Mouse (Mus musculus): ENCODE results near the gene Slc30a3.
"Not testable (repeated sequence)": the region's sequence is repeated elsewhere in the genome, so short reads cannot be mapped to it uniquely, and the experiment has no call there.

The Slc30a3 gene

GRCm38 (mm10) chr5:31048763-31049641 is 59.0 kb downstream of the Slc30a3 start, which contains the start of gene Slc5a6:
Gene Slc5a6 (minus strand): TSS chr5:31048924.
- peak; percentile 48 for DNase-seq (ENCODE audit: low read depth, low spot score)

DNA sequence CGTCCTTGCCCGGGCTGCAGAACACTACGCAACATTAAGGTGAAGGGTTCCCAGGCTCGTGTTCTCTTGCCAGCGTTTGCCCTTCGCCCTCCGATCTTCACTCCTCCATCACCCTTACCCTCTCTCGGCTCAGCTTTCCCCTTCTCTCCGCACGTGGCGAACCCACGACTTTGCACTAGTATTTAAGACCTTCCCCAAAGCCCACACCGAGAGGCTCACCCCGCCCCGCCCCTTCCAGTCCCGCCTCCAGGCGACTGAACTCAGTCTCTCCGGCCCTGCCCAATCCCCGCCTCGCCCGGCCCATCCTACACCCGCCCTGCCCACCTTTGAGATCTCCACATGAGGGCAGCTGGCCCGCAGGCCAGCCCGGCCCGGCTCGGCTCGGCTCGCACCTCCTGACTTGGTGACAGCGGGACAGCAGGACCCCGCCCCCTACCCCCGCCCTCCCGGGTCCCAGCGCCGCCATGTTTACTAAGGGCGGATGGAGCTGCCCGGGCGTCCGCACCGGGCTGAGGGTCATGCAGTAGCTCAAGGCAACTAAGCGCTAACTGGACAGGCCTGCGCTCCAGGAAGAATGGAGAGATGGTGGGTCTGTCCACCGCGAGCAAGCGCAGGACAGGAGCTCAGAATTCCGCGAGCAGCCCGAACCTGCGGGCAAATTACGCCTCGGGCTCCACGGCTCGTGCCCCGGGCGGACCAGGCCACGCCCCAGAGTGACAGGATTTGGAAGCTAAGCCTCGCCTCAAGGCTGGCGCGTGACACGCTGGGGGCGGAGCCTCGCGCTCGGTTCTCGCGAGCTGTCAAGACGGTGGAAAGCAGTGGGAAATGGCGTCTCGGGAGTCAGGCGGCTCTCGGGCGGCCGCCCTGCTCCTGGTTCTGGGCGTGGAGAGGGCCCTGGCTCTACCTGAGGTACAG is 59.9 kb downstream of the Slc30a3 start, which contains the start of gene Atraid:
Gene Atraid, plus strand, starts transcription at position 465 of the 915 bp plus-strand sequence.
- DNase-seq (ENCODE audit: low read depth, low spot score) = peak; percentile 97

- DNase-seq (ENCODE audit: low read depth, low spot score) = no peak
Observed at GRCm38 (mm10) chr5:31047074-31047473, 61.0 kb downstream of the Slc30a3 start.

- no peak for DNase-seq (ENCODE audit: low read depth, low spot score)
Observed at GRCm38 (mm10) chr5:31046416-31046815, 61.6 kb downstream of the Slc30a3 start.

DNA sequence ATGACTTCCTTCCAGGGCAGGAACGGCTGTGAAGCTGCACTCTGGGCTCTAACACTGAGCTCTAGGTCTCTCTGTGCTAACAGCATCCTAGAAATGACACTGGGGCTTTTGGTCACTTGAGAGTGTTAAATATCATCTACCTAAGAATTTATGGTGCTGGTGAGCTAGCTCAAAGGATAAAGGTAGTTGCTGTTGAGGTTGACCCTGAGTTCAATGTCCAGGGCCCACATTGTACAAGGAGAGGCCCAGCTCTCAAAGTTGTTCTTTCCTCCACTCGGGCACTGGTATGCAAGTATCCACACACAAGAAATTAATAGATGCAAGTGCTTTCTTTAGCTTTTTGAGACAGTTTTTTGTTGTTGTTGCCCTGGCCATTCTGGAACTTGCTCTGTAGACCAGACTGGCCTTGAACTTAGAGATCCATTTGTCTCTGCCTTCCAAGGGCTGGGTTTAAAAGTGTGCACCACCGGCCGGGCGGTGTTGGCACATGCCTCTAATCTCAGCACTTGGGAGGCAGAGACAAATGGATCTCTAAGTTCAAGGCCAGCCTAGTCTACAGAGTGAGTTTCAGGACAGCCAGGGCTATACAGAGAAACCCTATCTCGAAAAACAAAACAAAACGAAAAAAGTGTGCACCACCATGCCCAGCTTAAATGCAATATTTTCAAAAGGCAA is 69.7 kb downstream of the Slc30a3 start:
- no peak for DNase-seq (ENCODE audit: low read depth, low spot score)

GRCm38 (mm10) chr5:31036556-31036955 is 71.5 kb downstream of the Slc30a3 start:
- not testable (repeated sequence) for DNase-seq (ENCODE audit: low read depth, low spot score)
